Mouse (Mus musculus) gastrocnemius, adult 2 months (tissue): ENCODE results near the gene Adam19. TPM values are rescaled to one million over a fixed set of nuclear protein-coding genes. Genes with fewer than 3 reads are reported as not detected.
"Not testable (repeated sequence)": the region's sequence is repeated elsewhere in the genome, so short reads cannot be mapped to it uniquely, and the experiment has no call there.

Experiments used
- DNase-seq: peaks from one replicate; pipeline ENCODE4 v3.0.0; 2022
- H3K27ac ChIP-seq: fragments of 200-600 bp; 2 replicates; pipeline ENCODE4 v1.8.1; 2022; ENCODE audit warnings: mild to moderate bottlenecking
- H3K4me3 ChIP-seq: fragments of 200-600 bp; 2 replicates; pipeline ENCODE4 v1.8.1; 2022; ENCODE audit warnings: mild to moderate bottlenecking, moderate library complexity
- CTCF ChIP-seq: fragments of 200-600 bp; IDR thresholded peaks from 2 replicates; pipeline ENCODE4 v1.8.1; 2022; ENCODE audit warnings: antibody characterized with exemption, mild to moderate bottlenecking, moderate library complexity
- intact Hi-C: fragments of 180-260 bp; cut with DNase I; formaldehyde crosslinking; loops from one replicate; pipeline ENCODE4 v1.15.1; 2025
- total RNA-seq, 2 experiments: library from RNA; stranded (reverse); gene quantifications; 2 replicates each; pipeline ENCODE4 v1.2.3; 2021

The Adam19 gene
- total RNA-seq, 2 experiments from 2014 or later: 3.0 to 3.7 TPM

GRCm38 (mm10) chr11:46038901-46039300, 16.9 kb upstream of the Adam19 start:
- no peak for TF ChIP-seq CTCF
- Histone ChIP-seq H3K4me3 (peak overlapping the region; percentile 46), H3K27ac (no peak overlapping the region)
- intact Hi-C loops: no loop called here
- no peak for DNase-seq

DNA sequence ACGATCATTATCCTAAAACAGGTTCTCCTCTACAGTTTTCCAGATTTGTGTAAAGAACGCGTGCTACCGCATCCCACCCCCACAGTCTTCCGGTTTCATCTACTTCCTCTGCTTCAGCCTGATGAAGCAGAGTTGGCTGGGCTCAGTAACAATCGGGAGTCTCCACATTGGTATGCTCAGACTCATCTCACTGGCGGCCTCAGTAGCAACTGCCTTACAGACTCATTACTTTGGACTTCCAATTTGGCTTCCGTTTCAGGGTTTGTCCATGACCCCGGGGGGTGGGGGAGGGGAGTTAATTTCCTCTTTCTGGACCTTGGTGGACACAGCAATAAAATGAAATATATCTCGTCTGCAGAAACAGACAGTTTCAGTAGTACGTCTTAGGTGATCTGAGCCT, 16.5 kb upstream of the Adam19 start:
- no peak for TF ChIP-seq CTCF
- peak; percentile 34 for DNase-seq
- intact Hi-C loops: no loop called here
- no peak overlapping the region for H3K27ac ChIP-seq
- H3K4me3 ChIP-seq: peak overlapping the region; percentile 46

DNA sequence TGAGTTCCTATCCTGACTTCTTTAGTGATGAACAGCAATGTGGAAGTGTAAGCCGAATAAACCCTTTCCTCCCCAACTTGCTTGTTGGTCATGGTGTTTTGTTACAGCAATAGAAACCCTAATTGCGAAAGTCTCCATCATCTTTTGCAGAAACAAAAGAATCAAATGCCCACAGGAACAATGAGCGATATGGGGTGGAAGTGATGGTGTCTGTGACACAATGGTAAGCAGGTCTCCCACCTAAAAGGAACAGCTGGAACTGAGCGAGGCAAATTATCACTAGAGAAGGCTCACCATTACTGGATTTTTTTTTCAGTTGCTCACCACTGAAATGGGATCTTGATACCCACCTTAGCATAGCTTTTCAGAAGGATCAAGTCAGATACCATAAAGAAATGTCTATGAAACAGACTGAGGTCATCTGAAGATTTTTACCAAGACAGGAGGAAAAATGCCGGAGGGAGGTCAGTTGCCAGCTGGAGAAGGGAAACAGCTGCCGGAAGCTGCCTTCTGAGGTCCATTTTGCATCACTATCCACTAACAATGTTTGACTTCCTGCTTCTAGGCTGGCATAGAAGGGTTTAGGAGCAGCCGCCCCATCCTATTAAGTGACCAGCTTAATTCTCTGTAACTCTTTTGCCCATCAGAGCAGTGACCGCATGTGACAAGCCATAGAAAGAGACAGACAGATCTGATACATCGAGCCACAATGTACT, 14.8 kb upstream of the Adam19 start:
- Histone ChIP-seq H3K27ac (no peak overlapping the region), H3K4me3 (no peak overlapping the region)
- TF ChIP-seq CTCF: no peak
- DNase-seq: no peak
- intact Hi-C loops: no loop called here

GRCm38 (mm10) chr11:46041607-46042267, 14.1 kb upstream of the Adam19 start:
- TF ChIP-seq CTCF: no peak
- DNase-seq: no peak
- no peak overlapping the region for H3K27ac ChIP-seq

DNA sequence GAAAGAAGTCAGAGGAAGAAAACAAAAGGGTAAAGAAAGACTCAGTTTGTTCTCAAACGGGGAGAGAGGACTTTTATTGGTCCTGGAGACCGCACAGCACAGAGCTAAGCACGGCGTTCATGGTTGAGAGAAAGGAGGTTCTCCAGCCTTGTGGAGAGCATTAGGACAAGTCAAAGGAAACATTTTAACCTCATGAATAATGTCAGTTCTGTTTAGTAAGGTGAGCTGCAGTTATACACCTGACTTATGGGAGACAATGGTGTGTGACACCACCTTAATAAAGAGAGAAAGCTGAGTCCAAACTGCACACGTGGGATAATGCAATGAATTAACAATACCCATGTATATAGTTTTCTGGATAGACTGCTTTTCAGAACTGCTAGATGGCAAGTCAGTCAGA, 11.0 kb upstream of the Adam19 start:
- H3K4me3 ChIP-seq: no peak overlapping the region
- DNase-seq: no peak
- intact Hi-C loops: no loop called here
- no peak for TF ChIP-seq CTCF
- H3K27ac ChIP-seq: no peak overlapping the region

More at GRCm38 (mm10) chr11:46041607-46042267, 14.1 kb upstream of the Adam19 start:
- intact Hi-C loops: no loop called here
- no peak overlapping the region for H3K4me3 ChIP-seq

GRCm38 (mm10) chr11:46047264-46047663, 8.5 kb upstream of the Adam19 start:
- no peak overlapping the region for H3K27ac ChIP-seq
- intact Hi-C loops: no loop called here
- TF ChIP-seq CTCF: no peak
- H3K4me3 ChIP-seq: no peak overlapping the region
- DNase-seq: no peak

- DNase-seq: peak; percentile 76
- H3K4me3 ChIP-seq, H3K27ac ChIP-seq: not testable (repeated sequence)
- intact Hi-C loops: loop anchor here (1.0 to 2.0 kb wide), 2 partner anchors 76 to 163 kb away; no protein-coding TSS in a partner anchor
- TF ChIP-seq CTCF: peak; percentile 75
Measured at GRCm38 (mm10) chr11:46052105-46052659, 3.6 kb upstream of the Adam19 start, which contains the start of gene Gm12166. TSS of gene Gm12166 (minus strand) at chr11:46052321.

DNA sequence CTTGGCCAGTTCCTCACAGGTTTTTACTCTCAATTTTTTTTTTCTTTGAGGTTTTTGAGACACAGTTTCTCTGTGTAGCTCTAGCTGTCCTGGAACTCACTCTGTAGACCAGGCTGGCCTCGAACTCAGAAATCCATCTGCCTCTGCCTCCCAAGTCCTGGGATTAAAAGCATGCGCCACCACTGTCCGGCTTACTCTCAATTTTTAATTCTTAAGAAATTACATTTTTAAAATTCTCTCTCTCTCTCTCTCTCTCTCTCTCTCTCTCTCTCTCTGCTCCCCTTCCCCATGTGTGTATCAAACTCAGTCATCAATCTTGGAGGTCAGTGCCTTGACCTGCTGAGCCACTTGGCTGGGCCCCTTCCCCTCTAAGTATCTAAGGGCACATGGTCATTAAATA, 2.3 kb upstream of the Adam19 start:
- not testable (repeated sequence) for H3K27ac ChIP-seq, DNase-seq, H3K4me3 ChIP-seq
- intact Hi-C loops: loop anchor here (2.0 kb wide), 1 partner anchor 161 kb away; no protein-coding TSS in a partner anchor

DNA sequence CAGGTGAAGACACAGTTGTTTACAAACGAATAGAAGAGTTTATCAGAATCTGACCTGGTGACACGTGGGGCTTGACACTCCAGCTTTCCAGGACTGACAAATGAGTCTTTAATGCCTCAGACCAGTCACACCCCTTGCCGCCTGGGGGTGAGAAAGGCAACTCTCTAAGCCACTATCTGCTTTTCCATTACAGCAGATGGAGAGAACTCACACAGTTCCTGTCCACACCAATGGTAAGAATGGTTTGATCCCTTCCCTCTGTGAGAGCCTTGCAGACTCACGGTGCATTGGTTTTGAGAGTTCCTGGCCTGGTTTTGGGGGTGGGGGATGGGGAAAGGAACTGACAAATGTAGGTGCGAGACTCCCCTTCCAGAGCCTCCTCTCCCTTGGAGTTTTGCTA, 1.5 kb upstream of the Adam19 start:
- intact Hi-C loops: no loop called here
- Histone ChIP-seq H3K27ac (peak overlapping the region; percentile 89; the same call in 1 of the 2 replicates), H3K4me3 (no peak overlapping the region)
- TF ChIP-seq CTCF: no peak
- no peak for DNase-seq

GRCm38 (mm10) chr11:46054911-46055895, 589 bp upstream of the Adam19 start:
- Histone ChIP-seq H3K27ac (peak overlapping the region; percentile 89), H3K4me3 (peak overlapping the region; percentile 86)
- intact Hi-C loops: no loop called here
- no peak for DNase-seq
- TF ChIP-seq CTCF: no peak

DNA sequence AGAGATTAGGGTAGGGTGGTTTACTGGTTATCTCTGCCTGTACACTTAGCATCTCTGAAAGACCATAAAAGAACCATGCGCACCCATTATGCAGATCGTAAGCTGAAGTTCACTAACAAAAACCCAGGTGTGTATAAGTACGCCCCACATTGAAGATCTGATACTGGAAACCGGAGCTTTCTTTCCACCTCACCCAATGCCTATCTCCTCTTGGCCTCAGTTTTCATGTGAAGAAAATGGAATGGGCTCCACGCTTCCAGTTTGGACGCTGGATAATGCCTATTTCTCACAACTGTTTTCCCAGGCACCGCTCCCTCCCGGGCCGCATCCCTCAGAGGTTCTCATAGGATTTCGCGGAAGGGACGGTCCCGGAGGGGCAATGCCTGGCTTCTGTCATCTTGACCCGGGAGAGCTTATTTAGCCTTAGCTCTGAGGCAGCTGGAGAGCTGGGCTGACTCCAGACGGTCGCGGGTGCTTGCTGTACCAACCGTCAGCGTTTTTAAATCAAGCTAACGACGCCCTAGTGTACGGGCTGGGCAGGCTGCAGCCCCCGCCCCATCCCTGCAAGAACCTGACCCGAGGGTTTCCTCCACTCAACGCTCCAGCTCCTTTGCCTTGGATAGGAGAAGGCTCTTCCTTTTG, 1.1 kb downstream of the Adam19 start:
- no peak for TF ChIP-seq CTCF
- intact Hi-C loops: no loop called here

DNA sequence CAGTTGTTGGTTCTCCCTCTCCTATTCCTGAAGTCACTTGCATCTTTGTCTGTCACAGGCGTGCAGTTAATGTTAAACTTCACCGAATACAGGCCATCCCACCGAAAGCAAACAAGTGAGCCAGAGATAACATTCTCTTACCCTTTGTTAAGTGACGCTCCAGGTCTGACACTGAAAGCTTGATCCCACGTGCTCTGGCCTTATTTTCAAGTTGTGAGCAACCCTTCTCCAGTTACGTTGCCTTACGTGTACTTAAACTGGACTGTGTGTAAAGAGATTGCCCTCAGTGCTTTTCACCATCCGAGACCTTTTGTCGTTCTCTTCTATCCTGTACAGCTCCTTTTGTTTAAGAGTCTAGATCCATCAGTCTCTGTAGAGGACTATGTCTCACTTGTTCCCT, 2.2 kb downstream of the Adam19 start:
- intact Hi-C loops: no loop called here
- TF ChIP-seq CTCF: no peak
- Histone ChIP-seq H3K27ac (peak overlapping the region; percentile 89), H3K4me3 (peak overlapping the region; percentile 86)
- DNase-seq: no peak

More for the DNA sequence above, 1.1 kb downstream of the Adam19 start:
- DNase-seq: peak; percentile 67
- Histone ChIP-seq H3K27ac (peak overlapping the region; percentile 89), H3K4me3 (peak overlapping the region; percentile 86)
